Mouse (Mus musculus) R1 (cell line): ENCODE results near the gene Ccdc148.

Experiments
- DNase-seq: peaks from one replicate; pipeline ENCODE4 v3.0.0-alpha.2; 2018; ENCODE audit warnings: low read depth, low spot score

Gene Ccdc148

GRCm38 (mm10) chr2:58786177-58786576 lies 374.3 kb downstream of the Ccdc148 start:
- DNase-seq = no peak

DNA sequence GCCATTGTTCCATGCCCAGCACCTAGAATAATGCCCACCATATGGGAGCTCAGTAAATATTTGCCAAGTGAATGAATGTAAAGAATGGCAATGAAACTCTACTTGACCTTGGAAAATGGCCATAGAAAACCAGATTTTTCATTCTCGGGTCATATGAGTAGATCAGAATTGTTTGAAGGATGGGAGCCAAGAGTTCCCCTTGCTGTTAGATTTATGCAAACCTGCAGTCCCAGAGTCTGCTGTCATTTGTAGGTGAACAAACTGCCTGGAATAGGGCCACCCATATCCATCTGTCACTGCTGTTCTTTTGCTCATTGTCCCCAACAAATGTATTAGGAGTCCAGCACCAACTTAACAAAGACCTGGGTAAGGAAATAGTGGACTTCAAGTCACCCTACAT lies 377.0 kb downstream of the Ccdc148 start:
- DNase-seq = no peak

DNA sequence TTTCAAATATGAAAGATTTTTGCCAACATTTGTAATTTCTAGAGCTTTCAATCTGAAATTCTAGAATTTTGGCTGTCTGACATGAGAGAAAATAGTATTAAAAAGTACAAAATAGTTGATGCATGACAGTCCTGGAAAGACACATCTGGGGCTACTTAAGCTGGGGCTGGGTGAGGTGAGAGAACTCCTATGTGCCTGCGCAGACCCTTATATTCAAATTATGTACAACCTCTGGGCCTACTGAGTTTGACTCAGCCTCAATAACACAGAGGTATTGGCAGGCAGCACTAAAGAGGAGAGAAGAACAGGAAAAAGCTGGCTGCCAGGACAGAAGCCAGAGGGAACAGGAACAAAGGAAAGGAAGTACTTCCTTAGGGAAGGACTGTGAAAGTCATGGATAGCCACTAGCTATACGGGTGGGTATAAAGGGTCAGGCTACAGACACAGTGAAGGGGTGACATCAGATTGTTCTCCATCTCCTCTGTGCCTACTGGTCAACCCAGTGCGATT lies 381.4 kb downstream of the Ccdc148 start:
- no peak for DNase-seq

DNA sequence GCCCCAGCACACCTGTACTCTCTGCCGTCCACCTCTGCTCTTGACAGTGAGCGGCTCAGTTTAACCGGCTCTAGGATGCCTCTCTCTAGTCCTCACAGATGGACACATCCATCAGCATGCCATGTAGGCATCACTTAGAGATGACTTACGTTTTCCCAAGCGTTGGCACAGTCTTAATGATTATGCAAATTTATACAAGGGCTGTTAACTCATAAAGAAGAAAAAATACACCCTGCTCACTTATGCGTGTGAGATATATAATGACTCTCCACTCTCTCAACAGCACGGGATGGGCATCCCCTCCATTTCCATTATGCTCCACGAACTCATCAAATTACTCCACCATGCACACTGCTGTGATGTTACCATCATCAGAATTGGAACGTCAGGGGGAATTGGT lies 386.6 kb downstream of the Ccdc148 start:
- no peak for DNase-seq
